Mouse (Mus musculus) heart, adult 8-10 months (tissue): Measurements from ENCODE around the gene Kyat3. TPM values are rescaled to one million over a fixed set of nuclear protein-coding genes. Genes with fewer than 3 reads are reported as not detected.
A peak's percentile ranks its signal among the peaks of the same experiment; 100 is the strongest.
"Not testable (repeated sequence)": the region's sequence is repeated elsewhere in the genome, so short reads cannot be mapped to it uniquely, and the experiment has no call there.

Source experiments
- DNase-seq: peaks from one replicate; pipeline ENCODE4 v3.0.0; 2022; ENCODE audit warnings: low spot score
- total RNA-seq, 4 experiments: library from RNA; stranded (reverse); gene quantifications; 2 replicates each; pipeline ENCODE4 v1.2.4; 2022

Gene Kyat3
- total RNA-seq, result 10 to 100 TPM; 40.0 to 42.6 (median 41.4) TPM

- DNase-seq, result peak; percentile 98
Measured at GRCm38 (mm10) chr3:142700442-142701322, at the start of gene Kyat3. TSS of gene Kyat3 (plus strand) at chr3:142701051.

- DNase-seq, result no peak
Measured at GRCm38 (mm10) chr3:142664723-142665122, 36.1 kb upstream of the Kyat3 start.

DNA sequence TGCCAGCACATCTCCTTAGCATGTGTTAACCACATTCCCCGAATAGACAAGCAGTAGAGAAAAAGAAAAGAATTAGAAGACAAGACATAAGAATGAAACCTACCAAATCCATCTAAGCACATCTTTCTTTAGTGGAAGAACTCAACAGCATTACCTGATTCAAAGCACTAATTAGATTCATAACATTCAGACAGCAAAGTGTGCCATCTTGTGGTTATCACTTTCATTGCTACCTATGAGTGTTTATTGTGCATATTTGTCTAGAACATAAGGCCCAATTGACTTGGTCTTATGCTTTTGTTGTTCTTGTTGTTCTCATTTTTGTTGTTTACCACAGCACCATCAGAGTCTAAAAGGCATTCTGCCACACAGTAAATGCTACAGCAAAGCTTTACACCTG is 26.2 kb upstream of the Kyat3 start:
- no peak for DNase-seq

- no peak for DNase-seq
Measured at GRCm38 (mm10) chr3:142687939-142688338, 12.9 kb upstream of the Kyat3 start.

DNA sequence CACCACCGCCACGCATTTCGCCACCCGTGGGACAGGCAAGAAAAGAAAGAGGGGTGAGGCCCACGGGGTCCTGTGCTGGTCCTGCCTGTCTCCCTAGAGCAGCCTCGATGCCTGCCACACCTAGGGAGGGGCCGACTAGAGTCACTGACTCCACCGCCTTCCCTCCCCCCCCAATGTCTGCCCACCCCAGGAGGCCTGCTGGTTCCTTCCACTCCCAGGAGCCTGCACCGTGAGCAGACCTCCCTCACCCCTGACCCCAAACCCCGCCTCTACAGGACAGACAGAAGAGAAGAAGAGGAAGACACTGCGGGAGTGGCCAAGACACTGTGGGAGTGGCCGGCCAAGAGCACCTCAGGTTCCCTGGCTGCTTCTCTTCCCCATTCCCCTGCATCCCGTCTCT is 12.5 kb upstream of the Kyat3 start:
- DNase-seq, result no peak

DNA sequence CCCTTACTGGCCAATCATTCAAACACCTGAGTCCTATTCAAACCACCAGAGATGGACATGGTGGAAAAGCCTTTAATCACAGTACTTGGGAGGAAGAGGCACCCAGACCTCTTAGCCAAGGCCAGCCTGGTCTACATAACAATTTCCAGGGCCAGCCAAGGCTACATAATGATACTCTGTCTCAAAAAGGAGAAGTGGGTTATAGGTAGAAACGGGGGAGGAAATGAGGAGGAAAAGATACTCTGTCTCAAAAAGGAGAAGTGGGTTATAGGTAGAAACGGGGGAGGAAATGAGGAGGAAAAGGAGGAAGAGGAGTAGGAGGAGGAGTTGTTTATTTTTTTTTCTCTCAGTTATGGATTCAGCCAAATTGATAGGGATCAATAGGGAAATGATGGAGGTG is 4.3 kb upstream of the Kyat3 start:
- DNase-seq, result no peak

GRCm38 (mm10) chr3:142701407-142701989 is 647 bp downstream of the Kyat3 start:
- no peak for DNase-seq

DNA sequence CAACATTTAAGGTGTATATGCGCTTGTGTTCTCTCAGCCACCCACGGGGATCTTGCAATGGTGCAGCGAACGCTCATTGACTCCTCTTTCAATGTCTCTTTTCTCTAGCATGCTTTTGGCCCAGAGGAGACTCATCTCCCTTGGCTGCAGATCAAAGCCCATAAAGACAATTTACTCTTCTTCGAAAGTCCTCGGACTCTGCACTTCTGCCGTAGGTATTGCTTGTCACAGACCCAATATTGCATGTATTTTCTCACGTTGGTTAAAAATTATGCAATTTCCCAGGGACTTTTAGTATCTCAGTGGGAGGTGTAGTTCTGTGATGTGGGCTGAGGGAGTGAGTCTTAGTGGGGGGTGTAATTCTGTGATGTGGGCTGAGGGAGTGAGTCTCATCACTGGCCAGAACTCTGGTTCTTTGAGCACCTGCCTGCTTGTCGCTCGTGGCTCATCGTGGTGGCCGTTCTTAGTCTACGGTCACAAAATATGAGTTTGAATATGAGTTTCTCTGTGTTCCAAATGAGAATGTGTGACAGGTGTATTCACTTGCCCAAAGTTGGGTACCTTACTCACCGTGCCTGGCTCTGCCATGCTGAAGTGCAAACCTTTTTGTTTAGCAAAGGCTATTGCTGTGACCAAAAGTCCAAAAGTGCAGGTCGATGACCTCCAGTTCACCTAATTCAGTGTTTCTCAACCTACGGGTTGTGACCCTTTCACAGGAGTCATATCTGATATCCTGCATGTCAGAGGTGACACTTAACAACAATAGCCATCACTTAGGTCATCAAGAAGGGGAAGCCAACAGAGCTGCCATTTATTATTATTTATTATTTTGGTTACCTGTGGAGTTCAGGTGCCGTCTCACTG is 6.0 kb downstream of the Kyat3 start:
- no peak for DNase-seq

GRCm38 (mm10) chr3:142708181-142708848 is 7.5 kb downstream of the Kyat3 start:
- DNase-seq, result peak; percentile 15

DNA sequence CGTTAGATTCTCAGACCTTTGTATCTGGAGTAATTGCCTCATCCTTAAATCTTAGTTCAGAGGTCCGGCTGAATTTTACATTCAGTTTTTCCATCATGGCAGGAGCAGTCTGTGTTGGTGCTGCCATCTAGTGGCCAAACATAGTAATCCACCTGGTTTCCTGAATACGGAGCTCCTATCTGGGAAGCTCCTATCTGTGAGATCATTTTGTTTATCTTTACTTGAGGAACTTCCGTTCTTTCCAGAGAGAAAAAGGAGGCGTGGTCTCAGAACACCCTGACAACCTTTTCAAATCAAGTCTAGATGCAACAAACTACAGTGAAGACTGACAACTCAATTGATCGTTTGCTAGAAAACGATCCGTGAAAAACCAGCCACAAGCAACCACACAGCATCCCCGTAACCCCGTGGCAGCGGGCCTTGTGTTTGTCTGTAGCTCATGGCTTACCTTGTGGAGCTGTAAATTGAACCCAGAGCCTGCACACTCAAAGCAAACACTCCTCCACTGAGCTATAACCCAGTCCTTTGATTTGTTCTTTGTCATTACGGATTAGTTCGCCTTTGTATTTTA is 8.1 kb downstream of the Kyat3 start:
- peak; percentile 80 for DNase-seq

DNA sequence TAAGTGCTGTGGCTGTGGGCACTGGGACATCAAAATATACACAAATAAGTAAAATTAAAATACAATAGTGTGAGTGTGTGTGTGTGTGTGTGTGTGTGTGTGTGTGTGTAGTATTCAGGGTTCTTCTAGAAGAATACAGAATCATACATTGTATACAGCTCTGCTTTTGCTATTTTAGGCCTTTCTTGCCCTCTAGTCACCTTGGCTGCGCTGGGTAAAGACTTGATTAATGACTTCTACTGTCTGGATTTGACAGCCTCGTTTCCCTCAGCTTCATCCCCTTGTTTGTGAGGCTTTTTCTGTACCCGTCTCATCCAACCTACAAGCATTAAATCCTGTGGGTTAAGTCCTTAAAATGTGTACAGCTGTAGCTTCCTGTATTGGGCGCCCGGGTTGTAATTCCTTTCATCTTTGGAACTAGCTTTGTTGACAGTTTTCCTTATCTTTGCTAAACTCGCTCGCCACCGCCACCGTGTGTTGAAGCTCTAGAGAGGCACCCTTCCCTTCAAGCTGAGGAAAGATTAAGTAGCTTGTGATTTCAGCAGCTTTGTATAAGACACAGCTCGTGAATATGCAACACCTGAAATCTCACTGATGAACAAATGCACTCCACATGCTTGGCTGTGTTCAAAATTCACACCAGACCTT is 9.6 kb downstream of the Kyat3 start:
- DNase-seq, result peak; percentile 16

GRCm38 (mm10) chr3:142711372-142711771 is 10.5 kb downstream of the Kyat3 start:
- DNase-seq, result no peak

DNA sequence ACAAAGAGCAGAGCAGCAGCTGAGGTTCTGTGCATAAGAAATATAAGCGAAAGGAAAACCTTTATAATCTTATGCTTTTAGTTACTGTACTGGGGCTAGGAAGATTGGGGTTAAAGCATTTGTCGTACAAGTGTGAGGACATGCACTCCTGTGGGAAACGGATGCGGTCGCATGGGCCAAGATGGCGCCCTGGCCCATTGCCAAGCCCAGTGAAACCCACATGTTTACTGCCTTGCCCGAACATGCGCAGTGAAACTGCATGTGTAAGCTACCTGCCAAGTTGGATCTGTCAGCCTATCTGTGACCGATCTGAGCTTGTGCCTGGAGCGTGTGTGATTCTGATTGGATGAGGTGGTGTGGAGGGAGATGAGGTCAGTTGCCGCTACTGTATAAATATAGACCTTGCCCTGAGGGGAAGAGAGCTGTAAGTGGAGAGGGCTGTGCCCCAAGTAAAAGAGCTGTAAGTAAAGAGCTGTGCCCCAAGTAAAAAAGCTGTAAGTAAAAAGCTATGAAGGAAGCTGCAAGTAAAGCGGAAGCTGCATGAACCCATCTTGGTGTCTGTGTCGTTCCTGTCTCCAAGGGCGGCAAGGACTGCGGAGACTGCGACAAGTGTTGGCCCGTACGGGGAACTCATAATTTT is 11.7 kb downstream of the Kyat3 start:
- DNase-seq, result not testable (repeated sequence)

DNA sequence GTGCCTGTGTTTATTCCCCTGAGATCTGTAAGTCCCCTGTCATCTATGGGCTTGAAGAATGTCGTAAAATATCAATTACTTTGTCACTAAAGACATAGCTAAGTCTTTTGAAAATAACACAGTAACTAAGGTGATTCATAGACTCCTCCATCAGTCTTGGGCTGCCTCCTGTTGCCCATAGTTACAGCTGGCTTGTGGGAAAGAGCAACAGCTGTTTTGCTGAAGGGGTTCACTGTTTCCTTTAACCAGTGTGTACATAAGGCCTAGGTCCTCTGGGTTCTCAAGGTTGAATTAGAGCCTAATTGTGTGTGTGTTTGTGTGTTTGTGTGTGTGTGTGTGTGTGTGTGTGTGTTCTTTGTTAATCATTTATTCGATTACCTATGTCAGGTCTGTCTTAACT is 24.6 kb downstream of the Kyat3 start:
- DNase-seq, result no peak

DNA sequence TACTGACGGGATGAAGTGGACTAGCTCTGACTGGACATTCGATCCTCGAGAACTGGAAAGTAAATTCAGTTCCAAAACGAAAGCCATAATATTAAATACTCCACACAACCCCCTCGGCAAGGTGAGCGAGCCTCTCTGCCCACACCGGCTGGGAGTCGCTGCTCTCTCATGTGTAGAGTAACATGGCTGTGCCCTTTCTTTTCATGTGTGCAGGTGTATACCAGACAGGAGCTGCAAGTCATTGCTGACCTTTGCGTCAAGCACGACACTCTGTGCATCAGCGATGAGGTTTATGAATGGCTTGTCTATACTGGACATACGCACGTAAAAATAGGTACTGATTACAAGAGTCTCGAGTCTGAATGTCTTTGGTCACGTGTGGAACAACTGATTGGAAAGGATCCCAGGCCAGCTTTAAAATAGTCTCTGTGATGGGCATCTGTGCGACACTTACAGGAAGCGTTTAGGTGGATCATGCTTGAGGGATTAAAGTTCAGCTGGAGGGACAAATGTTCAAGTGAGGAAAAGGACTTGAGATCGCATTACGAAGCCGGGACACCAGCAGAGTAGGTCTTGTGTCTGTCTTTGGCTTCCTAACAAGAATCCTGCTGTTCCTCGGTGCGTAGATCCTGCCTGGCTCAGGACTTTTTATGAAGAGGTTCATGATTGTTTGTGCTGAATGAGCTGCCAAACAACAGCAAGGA is 25.3 kb downstream of the Kyat3 start:
- peak; percentile 11 for DNase-seq

- DNase-seq, result no peak
Measured at GRCm38 (mm10) chr3:142734291-142734690, 33.4 kb downstream of the Kyat3 start.

GRCm38 (mm10) chr3:142740896-142741295 is 40.0 kb downstream of the Kyat3 start:
- DNase-seq, result no peak

DNA sequence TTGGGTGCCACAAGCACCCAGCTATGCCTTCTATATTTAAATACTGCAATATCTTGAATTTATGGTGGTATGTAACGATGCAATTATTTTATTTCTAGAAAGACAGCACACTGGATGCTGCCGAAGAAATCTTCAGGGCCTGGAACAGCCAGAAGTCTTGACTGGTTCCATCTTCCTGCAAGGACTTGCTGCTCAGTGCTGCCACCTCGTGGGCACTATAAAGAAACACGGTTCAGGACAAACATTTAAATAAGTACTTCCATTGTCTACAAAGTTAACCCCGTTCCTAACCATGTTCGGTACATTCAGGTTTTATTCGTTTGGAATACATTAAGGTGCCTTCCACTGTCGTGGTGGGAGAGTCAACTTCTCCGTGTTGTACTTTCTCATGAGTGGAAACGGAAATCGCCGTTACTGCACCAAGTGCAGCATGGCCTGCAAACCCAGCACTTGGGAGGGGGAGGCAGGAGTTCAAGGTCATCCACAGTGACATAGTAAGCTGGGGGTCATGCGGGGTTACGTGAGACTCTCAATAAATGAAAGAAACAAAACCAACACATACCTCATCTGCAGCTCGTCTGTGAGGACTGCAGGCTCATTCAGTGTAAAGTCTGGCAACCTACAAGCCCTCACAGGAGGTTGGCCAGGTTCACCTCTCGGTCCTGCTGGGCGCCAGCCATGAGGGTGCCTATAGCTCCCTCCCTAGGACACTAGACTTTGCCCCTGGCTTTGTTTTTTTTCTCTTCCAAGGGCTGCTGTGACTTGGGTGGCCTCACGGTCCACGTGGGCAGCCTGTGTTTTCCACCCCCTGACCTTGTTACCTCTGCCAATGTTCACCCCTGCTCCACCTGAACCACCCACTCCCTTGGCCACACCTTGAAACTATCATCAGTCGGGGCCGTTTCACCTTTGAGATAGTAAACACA is 43.4 kb downstream of the Kyat3 start:
- peak; percentile 13 for DNase-seq

DNA sequence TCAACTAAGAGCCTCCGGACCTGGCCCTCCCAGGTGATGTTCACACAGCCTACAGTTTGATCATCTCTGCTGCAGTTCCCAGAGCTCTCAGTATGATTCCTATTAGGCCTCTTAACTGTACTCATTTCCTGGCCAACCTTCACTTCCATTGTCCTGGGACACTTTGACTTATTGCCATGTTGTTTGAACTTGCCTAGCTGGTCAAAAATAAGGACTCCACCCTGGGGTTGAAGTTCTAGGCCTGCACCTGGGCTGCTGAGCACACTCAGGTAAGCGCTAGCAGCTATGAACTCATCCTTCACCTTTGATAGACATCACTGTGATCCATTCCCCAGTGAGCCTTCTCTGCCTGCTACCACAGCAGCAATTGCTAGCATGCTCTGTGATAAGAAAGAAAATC is 44.2 kb downstream of the Kyat3 start:
- no peak for DNase-seq
